Mouse (Mus musculus) adrenal gland, adult 8-10 months (tissue): ENCODE results near the gene Rnf130. TPM values are rescaled to one million over a fixed set of nuclear protein-coding genes. Genes with fewer than 3 reads are reported as not detected.

ENCODE experiments used
- DNase-seq: peaks from one replicate; pipeline ENCODE4 v3.0.0; 2022
- total RNA-seq, 4 experiments: library from RNA; stranded (reverse); gene quantifications; 2 replicates each; pipeline ENCODE4 v1.2.4; 2022

Gene Rnf130
- 100 to 1,000 TPM; 103 to 148 (median 134) TPM for total RNA-seq

DNA sequence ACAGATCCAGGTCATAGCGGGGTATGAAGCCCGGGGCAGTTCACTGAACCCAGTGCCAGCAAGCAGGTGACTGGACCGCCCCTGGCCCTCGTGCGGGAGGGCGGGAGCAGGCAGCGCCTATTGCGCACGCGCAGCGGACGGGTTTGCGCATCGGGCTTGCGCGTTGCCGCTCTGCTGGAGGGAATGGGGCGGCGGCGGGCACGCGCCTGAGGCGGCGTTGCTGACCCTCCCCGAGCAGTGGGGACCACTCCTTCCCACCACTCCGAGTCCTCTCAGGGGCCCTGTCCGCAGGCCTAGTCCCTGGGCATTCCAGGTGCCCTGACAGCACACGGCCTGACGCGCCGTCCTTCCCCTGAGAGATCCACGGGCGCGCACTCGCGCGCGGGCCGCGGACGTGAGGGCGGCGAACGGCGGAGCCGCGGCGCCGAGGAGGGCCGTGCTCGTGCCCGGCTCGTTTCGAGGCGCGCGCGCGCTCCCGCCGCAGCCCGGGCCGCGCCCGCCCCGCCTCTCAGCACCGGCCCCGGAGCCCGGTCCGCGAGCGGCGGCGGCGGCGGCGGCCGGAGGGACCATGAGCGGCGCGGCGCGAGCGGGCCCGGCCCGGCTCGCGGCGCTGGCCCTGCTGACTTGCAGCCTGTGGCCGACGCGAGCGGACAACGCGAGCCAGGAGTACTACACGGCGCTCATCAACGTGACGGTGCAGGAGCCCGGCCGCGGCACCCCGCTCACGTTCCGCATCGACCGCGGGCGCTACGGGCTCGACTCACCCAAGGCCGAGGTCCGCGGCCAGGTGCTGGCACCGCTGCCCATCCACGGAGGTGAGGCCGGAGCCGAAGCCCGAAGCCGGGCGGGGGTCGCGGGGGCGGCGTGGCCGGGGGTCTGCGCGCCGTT lies at the start of gene Rnf130:
TSS of gene Rnf130 (plus strand) at position 514 of the 888 bp plus-strand sequence.
- DNase-seq = peak; percentile 91

DNA sequence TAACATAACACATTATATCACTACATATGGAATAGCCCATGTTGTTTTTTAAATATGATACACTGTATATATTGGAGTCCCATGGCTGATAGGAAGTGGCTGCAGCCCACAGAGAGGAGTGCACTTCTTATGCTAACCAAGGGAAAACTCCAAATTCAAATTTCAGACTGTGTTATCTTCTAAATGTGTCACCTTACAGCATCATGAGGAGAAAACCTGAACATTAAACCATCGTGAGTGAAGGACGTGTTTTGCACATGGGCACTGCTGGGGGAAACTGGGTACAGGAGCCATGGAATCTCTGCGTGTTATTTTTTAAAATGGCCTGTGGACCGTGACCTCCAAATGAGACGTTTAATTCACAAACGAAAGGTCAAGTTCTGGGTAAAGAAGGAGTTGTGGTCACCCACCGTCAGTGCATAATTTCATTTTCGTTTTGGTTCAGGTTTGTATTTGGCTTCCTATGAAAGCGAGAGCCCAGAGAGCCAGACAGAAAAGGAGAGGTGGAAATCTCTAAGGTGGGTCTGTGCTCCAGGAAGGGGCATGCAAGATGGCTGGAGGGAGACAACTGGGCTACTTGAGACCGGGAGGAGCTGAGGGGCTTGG lies 47.1 kb upstream of the Rnf130 start:
- no peak for DNase-seq

GRCm38 (mm10) chr11:49978935-49979334 lies 46.2 kb upstream of the Rnf130 start:
- no peak for DNase-seq

DNA sequence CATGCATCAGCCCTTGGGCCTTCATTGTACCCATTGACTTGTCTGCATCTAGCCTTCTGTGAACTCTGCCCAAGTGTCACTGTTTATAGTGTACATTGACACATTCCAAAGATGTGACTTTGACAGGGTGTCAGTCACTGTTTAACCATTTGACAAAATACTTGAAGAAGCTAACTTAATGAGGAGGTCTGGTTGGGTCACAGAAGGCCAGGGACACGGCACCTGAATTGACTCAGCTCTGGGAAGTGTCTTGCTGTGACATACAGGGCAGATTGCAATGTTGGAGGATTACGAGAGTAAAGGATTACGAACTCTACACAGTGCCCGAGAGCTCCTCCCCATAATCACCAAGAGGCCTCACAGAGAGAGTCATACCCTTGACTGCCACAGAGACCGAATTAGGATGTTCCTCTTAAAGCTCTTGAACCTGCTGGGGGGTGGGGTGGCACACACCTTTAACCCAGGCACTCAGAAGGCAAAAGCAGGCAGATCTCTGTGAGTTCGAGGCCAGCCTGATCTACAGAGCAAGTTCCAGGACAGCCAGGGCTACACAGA lies 44.4 kb upstream of the Rnf130 start:
- DNase-seq = no peak

DNA sequence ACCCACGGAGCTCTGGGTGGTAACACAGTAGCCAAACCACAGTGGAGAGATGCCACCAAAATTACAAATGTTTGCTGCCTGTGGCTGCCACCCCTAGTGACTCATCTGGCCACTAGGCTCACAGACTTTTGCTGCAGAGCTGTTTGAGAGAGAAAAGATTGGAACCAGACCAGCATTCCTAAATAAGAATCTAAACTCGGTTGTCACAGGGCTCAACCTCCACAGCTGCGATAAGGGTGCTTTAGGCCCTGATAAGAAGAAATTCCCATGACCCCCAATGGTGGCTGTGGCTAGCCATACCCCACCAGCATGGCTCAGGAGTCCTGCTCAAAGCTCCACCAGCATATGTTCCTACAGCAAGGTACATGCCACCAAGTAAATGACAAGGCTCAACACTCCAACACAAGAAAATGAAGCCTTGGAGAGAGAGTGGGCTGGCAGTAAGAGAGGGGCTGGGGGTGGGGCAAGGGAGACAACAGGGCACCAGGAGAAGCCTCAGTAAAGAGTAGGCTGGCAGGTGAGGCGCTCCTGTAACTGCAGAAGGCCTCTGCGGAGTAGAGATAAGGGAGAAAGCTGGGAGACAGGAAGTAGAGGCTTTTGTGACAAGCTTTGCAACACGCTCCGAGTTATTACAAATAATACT lies 43.7 kb upstream of the Rnf130 start:
- no peak for DNase-seq

DNA sequence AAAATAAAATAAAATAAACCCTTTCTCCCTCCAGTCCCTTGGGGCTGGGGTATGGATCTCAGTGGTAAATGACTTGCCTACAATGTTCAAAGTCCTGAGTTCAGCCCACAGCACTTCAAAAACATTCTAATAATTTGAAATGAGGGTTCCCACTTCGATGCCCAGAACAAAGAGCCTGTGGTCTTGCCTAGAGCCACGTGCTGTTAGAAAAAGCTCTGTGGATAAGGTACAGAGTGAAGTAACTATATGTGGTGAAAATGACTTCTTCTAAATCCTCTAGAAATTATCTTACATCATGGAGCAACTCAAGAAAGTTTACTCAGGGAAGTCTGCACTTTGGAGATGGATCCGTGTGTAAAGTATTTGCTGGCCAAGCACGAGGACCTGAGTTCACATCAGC lies 43.1 kb upstream of the Rnf130 start:
- DNase-seq = no peak

GRCm38 (mm10) chr11:49982881-49983280 lies 42.3 kb upstream of the Rnf130 start:
- DNase-seq = no peak

DNA sequence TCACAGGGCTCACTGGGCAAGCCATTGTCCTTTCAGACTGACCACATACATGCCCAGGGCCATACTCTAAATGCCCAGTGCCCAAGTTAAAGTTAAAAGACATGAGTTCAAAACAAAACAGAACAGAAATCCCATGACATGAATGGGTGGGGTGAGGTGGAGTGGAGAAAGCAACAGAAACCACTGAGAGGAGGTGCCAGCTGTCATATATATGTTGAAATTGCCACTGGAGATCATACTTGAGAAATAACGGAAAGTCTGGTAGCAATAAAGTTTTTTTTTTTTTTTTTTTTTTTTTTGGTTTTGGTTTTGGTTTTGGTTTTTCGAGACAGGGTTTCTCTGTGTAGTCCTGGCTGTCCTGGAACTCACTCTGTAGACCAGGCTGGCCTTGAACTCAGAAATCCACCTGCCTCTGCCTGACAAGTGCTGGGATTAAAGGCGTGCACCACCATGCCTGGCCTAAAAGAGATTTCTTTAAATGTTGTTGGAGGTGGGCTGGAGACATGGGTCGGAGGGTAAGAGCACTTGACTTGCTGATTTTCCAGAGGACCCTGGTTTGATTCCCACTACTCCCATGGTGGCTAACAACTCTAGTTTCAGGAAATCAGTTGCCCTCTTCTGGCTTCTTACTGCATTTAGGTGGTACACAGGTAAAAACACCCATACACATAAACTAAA lies 41.1 kb upstream of the Rnf130 start:
- no peak for DNase-seq

- DNase-seq = no peak
These were observed 40.1 kb upstream of the Rnf130 start for GRCm38 (mm10) chr11:49985009-49985408.

GRCm38 (mm10) chr11:49986277-49987036 lies 38.7 kb upstream of the Rnf130 start:
- DNase-seq = peak; percentile 21

- no peak for DNase-seq
These were observed 30.6 kb upstream of the Rnf130 start for GRCm38 (mm10) chr11:49994536-49994935.

- DNase-seq = peak; percentile 13
These were observed 28.7 kb upstream of the Rnf130 start for GRCm38 (mm10) chr11:49996398-49996797.

DNA sequence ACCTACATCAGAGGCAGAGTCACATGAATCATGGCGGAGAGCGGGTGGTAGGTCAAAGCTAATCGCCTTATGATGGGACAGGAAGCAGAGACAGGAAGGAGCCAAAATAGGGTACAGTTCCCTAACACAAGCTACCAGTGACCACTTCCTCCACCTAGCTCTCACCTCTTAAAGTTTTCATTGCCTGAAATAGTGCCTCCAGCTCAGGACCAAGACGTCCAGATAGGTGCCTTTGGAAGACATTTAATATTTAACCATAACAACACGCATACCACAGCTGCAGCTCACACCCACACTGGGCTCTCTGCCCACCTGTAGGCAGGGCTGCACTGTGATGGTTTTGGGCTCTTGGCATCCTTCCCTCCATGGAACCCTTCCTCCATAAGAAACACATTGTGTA lies 27.8 kb upstream of the Rnf130 start:
- DNase-seq = no peak

DNA sequence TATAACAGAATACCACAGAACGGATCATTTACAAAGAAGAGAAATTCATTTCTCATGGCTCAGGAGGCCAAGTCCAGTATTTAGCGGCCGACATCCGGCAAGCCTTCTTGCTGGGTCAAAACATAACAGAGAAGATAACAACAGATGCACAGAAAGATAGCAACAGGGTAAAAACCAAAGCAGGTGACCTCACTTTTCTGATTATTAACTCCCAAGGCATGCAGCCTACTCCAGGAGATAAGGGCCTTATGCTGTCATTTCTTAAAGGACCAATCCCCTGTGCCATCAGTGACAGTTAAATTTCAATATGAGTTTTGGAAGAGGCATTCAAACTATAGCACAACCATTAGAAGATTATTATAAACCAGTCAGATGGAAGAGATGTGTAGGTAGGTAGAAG lies 22.3 kb upstream of the Rnf130 start:
- DNase-seq = no peak

DNA sequence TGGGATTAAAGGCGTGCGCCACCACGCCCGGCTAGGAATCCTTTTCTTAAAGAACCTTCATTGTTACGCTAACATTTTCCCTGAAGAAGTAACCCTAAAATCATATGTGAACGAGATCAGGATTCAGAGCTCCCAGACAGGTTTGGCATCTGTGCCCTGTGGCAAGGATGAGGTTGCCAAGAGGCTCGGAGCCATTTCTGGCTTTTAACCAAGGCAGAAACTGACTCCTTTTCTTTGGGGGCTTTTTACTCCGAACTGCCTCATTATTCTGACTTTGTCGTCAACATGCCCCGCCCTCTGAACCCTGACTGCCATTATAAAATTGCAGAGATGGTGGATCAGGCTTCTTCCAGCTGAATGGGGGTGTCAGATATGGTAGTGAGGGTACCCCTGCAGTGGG lies 17.4 kb upstream of the Rnf130 start:
- DNase-seq = no peak

GRCm38 (mm10) chr11:50008231-50008630 lies 16.9 kb upstream of the Rnf130 start:
- DNase-seq = no peak

DNA sequence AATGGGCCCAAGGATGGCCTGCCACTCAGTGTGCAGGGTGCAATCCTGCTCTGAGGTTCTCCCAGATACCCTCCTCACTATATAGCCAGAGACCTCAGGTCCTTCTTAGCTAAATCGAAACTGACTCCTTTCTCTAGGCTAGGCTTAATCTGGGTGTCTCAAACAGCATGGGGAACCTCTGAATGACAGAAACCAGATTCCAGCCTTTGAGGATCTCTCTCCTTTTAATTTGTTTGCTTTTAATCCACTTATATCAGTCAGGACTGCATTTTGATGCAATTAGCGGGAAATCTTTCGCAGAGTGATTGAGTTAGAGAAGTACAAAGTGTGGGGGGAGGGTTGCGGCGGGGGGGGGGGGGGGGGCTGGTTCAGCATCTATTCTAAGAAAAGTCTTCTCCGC lies 12.1 kb upstream of the Rnf130 start:
- DNase-seq = no peak

- no peak for DNase-seq
These were observed 8.6 kb upstream of the Rnf130 start for GRCm38 (mm10) chr11:50016503-50016902.

DNA sequence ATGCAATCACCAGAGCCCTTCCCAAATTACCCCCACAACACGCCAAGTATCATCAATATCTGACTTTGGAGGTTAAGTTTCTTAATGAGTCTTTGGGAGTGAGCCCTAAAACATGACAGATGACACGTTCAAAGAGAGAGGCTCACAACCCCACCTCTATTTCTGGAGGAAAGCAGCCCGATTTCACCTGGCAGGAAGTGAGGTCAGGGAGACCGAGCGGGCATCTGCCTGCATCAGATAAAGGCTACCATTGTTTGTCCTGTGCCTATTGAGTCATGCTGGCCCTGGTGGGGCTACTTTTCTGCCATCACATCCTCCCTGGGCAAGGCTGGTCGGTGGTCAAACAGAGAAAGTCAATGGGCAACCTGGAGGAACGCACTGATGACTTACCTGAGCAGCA lies 7.6 kb upstream of the Rnf130 start:
- no peak for DNase-seq

- no peak for DNase-seq
These were observed 6.3 kb upstream of the Rnf130 start for GRCm38 (mm10) chr11:50018848-50019247.

DNA sequence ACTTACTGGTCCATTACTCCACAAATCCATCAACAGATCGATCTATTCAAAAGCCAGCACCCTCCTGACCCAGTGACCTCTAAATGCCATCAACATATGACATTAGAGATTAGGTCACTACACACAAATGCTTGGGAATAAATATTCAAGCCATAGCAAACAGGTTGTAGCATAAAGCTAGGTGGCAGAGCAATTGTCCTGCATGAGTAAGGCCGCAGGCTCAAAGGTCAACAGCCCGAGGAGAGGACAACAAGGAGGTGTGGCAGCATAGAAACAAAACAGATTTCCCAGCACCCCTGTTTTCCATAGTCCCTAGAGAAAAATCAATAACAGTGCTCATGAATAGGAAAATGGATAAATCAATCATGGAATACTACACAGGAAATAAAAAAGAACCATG lies 3.1 kb upstream of the Rnf130 start:
- no peak for DNase-seq

DNA sequence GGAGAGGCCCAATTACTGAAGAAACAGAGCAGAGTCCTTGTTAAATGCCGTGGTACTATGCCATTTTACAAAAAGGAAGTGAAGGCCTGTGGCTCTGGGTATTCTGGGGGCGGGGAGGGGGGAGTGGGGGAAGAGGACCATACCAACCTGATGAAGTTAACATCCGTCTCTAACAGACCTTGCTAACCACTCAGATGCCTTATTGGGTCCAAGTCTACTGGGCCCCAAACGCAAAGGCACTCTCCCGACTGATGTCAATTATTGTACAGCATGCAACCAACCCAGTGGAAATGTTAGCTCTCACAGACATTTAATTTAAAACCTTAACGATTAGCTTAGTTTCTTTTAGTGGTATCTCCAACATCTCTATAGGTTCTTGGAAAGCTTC lies 707 bp upstream of the Rnf130 start:
- no peak for DNase-seq
